Mouse (Mus musculus) embryonic fibroblast, embryonic 13.5 days (primary cell): ENCODE data around the gene Glcci1. TPM values are rescaled to one million over a fixed set of nuclear protein-coding genes. Genes with fewer than 3 reads are reported as not detected.

ENCODE experiments used
- H3K27ac ChIP-seq: 2 replicates; pipeline ENCODE4 v1.5.1; 2012; ENCODE audit warnings: low read length, control low read depth, inconsistent platforms; ENCODE audit not compliant: insufficient read depth
- H3K4me1 ChIP-seq: 2 replicates; pipeline ENCODE4 v1.6.1; 2011; ENCODE audit warnings: low read length; ENCODE audit not compliant: control insufficient read depth, insufficient read depth
- H3K4me3 ChIP-seq: 2 replicates; pipeline ENCODE4 v1.5.1; 2011; ENCODE audit warnings: mild to moderate bottlenecking, control low read depth, low read length; ENCODE audit not compliant: insufficient read depth
- CTCF ChIP-seq: IDR thresholded peaks from 2 replicates; pipeline ENCODE4 v1.5.1; 2011; ENCODE audit warnings: mild to moderate bottlenecking, control low read depth, low read length, moderate library complexity, borderline replicate concordance; ENCODE audit not compliant: insufficient read depth
- POLR2A ChIP-seq: IDR thresholded peaks from 2 replicates; pipeline ENCODE4 v1.6.1; 2011; ENCODE audit warnings: low read depth, mild to moderate bottlenecking, control low read depth, low read length, moderate library complexity
- polyA plus RNA-seq: library from polyadenylated mRNA; stranded (reverse); fragments of >200 nt; gene quantifications from 2 replicates; pipeline ENCODE4 v1.2.4, GENCODE M21; 2011; ENCODE audit warnings: low read depth; ENCODE audit not compliant: missing spikeins, insufficient read length

The Glcci1 gene
- polyA plus RNA-seq, 1 experiment = 1.9 TPM

DNA sequence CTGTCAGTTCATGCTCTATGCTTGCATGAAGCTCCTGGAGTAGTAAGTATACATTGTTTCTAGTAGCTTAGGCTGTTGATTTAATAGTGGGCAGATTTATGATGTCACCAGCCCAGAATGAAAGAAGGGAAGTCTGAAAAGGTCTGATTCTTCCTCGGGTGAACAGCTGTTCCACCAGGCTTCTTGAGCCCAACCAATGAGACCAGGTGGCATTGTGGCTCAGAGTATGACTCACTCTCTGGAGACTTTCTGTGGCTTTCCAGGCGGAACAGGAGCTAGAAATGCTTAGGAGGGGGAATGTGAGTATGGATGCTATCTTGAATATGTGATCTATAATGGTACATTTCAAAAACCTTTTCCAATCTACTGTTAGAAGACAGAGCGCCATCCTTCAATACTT is 113.6 kb downstream of the Glcci1 start:
- TF ChIP-seq POLR2A (no peak), CTCF (no peak)
- H3K27ac ChIP-seq = no peak overlapping the region; the same call in 1 of the 2 replicates
- no peaks in the 10 kb centered on the region for H3K4me1 ChIP-seq
- H3K4me3 ChIP-seq = no peak overlapping the region

- no peak overlapping the region for H3K27ac ChIP-seq
- no peaks in the 10 kb centered on the region for H3K4me1 ChIP-seq
- TF ChIP-seq POLR2A = no peak
- TF ChIP-seq CTCF = no peak
- no peak overlapping the region for H3K4me3 ChIP-seq
Observed at GRCm38 (mm10) chr6:8628226-8628625, 118.8 kb downstream of the Glcci1 start.

DNA sequence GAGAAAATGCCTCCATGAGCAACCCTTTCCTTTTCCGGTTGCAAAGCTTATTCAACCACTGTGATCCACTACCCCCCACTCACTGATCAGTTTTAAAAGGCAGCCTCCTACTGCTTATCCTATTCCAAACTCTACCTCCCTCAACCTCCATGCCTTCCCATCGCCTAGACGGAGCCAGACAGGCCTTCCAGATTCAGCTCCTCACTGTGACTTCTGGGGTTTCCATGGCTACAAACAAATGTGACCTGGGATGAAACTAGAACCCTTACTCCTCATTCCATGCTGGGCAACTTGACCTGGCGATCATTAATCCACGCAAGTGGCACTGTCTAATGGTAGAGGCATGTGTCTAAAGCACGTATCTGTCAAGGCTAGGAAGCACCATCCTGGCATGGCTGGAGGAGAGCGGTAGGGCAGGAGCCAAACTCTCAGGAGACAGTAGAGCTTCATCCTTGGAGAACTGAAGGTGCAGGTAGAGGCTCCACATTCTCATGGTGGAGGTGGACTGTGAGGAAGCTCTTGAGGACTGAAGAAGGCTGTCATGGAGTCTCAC is 119.4 kb downstream of the Glcci1 start:
- Histone ChIP-seq H3K4me3 (no peak overlapping the region), H3K27ac (no peak overlapping the region), H3K4me1 (no peaks in the 10 kb centered on the region)
- TF ChIP-seq CTCF (no peak), POLR2A (no peak)

- TF ChIP-seq POLR2A (no peak), CTCF (no peak)
- no peaks in the 10 kb centered on the region for H3K4me1 ChIP-seq
- H3K27ac ChIP-seq = no peak overlapping the region
Observed at GRCm38 (mm10) chr6:8630531-8630930, 121.1 kb downstream of the Glcci1 start.

GRCm38 (mm10) chr6:8631362-8631761 is 122.0 kb downstream of the Glcci1 start:
- Histone ChIP-seq H3K4me1 (no peaks in the 10 kb centered on the region), H3K27ac (no peak overlapping the region), H3K4me3 (no peak overlapping the region)
- TF ChIP-seq POLR2A (no peak), CTCF (no peak)

More at GRCm38 (mm10) chr6:8630531-8630930, 121.1 kb downstream of the Glcci1 start:
- H3K4me3 ChIP-seq = no peak overlapping the region

DNA sequence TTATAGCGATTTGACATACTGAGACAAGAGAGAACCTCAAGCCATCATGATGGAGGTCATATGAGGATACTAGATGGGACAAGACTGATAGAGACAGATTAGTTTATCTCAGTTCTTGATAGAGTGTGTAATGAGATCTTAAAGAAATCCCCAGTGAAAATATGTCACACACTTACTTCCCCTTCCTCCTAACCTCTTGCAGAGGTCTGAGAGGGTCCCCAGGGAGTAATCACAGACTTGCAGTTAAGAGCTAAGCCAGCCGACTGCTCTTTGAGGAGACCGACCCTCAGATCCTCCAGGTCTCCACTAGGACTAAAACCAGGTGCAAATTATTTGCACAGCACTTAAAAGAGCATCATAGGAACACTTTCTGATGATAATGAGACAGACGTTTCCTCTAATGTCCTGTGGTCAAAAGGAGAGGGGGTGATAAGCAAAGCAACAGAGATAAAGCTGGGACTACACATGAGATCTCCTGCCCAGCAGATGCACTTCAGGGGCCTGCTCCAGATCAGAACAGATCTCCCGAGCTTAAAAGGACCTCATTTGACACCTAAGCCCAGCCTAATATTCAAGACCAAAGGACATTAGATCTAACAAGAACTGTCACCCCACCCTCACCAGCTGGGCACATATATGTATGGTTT is 122.7 kb downstream of the Glcci1 start:
- Histone ChIP-seq H3K4me1 (no peaks in the 10 kb centered on the region), H3K27ac (no peak overlapping the region), H3K4me3 (no peak overlapping the region)
- no peak for TF ChIP-seq POLR2A

GRCm38 (mm10) chr6:8632701-8633100 is 123.3 kb downstream of the Glcci1 start:
- Histone ChIP-seq H3K4me3 (no peak overlapping the region), H3K4me1 (no peaks in the 10 kb centered on the region), H3K27ac (no peak overlapping the region)
- no peak for TF ChIP-seq POLR2A
- no peak for TF ChIP-seq CTCF

- Histone ChIP-seq H3K4me1 (no peaks in the 10 kb centered on the region), H3K27ac (no peak overlapping the region), H3K4me3 (no peak overlapping the region)
- TF ChIP-seq POLR2A (no peak), CTCF (no peak)
Observed at GRCm38 (mm10) chr6:8638122-8638521, 128.7 kb downstream of the Glcci1 start.

GRCm38 (mm10) chr6:8638899-8639298 is 129.5 kb downstream of the Glcci1 start:
- Histone ChIP-seq H3K4me1 (no peaks in the 10 kb centered on the region), H3K4me3 (no peak overlapping the region), H3K27ac (no peak overlapping the region)
- TF ChIP-seq CTCF (no peak), POLR2A (no peak)

DNA sequence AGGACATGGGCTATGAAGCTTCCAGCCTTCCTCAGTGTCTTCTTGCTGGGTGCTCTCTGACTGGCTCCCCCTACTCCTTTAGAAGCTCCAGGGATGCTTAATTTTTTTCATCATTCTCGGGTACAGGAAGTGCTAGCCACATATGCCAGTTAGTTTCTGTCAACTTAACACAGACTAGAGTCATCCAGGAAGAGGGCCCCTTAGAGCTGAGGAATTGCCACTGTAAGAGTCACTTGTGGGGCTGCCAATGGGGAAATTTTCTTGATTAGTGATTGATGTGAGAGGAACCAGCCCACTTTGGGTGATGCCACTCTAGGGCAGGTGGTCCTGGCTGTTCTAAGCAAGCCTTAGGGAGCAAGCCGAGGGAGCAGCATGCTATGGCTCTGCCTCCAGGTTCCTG is 130.1 kb downstream of the Glcci1 start:
- Histone ChIP-seq H3K4me3 (no peak overlapping the region), H3K4me1 (no peaks in the 10 kb centered on the region), H3K27ac (no peak overlapping the region)
- TF ChIP-seq POLR2A (no peak), CTCF (no peak)
